Mouse (Mus musculus) heart, adult 2 months (tissue): ENCODE measurements at regions not wholly inside any gene's neighbourhood (a gene's known extent, or its start where the extent isn't known, plus 50 kb on each side); places are given as distances from the start of the nearest gene placed in this dataset.

Experiments used
- EP300 ChIP-seq: fragments of 200-500 bp; IDR thresholded peaks from 2 replicates; pipeline ENCODE4 v1.6.1; 2011; ENCODE audit warnings: low read depth, low read length, control low read depth; ENCODE audit not compliant: insufficient read depth
- POLR2A ChIP-seq: fragments of 200-500 bp; IDR thresholded peaks from 2 replicates; pipeline ENCODE4 v1.6.1; 2011; ENCODE audit warnings: mild to moderate bottlenecking, low read depth, low read length, control low read depth; ENCODE audit not compliant: insufficient read depth

- TF ChIP-seq POLR2A, result no peak
- no peak for TF ChIP-seq EP300
Measured at GRCm38 (mm10) chr8:33991917-33992875, 119.3 kb downstream of the Gm10131 start.
